Mouse (Mus musculus) spleen, postnatal 10 days (tissue): Measurements from ENCODE around the gene Rem1.

Experiments used
- DNase-seq, 2 experiments: peaks; one replicate each; pipeline ENCODE4 v3.0.0; 2021 to 2022; ENCODE audit warnings: low spot score in 2 of 2

Rem1 gene

DNA sequence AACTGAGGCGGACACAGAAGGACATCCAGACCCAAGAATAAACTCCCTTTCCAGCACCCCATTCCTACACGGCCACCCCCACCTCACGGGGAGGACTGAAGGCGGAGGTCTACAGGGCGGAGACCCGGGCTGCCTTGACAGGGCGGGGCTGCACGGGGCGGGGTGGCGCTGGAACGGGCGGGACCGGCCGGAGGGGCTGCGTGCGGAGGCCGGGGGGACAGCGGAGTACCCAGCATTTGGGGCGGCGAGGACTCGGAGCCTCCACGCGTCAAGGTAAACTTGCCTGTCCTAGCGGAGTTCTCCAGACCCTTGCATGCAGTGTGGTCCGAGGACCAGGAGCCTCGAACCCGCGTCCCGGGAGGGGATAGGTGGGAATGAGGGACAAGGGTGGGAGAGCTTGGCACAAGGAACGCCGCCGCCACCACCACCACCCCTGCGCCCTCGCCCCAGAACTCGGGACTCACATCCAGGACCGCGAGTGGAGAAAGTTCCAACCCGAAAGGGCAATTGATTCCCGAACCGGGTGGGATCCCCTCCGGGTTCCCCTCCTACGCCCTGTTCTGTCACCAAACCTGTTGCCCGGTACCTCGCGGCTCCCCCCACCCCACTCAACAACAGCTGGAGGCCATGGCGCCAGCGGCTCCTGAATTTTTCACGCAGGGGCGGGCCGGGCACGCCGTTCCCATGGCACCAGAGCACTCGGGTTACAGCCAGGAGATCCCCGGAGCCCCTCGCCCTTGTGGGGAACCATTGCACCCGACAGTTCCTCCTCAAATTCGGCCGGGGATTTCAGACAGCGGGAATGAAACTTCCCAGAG is at the start of gene Rem1:
Gene Rem1, plus strand, starts transcription at position 178 of the 818 bp plus-strand sequence.
- no peak for DNase-seq

DNA sequence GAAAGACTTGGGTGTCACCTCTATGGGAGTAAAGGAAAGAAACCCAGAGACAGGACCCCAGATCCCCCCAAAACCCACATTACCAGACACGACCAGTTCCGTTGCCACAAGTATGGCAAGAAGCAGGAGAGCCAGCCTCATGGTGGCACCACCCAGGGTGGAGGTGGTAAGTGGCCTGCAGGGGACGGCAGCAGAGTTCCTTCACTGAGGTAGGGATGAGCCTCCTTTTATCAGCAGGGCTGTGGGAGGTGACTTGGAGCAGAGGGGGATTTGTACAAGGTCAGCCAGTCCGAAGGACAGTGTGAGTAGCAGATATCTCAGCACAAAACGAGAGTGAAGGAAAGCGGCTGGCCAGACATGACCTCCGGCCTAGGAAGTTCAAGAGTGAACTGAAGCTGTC is 46.6 kb upstream of the Rem1 start, which contains the start of gene Defb19:
Gene Defb19, minus strand, starts transcription at position 206 of the 400 bp plus-strand sequence.
- DNase-seq, result no peak

DNA sequence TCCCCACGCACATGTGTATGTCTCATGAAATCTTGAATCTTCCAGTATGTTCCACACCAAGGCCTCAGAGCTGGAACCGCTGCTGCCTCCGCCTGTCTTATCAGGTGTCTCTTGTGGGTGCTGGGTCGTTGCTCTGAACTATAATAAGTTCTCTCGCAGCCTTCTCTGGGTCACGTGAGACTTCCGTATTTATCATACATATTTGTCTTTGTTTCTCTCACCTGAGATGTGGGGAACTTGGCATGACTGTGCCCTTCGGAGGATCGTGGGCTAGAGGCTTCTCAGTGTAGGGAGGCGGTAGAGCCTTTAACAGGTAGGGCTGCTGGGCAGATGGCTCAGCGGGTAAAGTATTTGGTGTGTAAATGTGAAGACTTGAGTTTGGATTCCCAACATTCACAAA is 46.1 kb upstream of the Rem1 start:
- DNase-seq, result no peak

DNA sequence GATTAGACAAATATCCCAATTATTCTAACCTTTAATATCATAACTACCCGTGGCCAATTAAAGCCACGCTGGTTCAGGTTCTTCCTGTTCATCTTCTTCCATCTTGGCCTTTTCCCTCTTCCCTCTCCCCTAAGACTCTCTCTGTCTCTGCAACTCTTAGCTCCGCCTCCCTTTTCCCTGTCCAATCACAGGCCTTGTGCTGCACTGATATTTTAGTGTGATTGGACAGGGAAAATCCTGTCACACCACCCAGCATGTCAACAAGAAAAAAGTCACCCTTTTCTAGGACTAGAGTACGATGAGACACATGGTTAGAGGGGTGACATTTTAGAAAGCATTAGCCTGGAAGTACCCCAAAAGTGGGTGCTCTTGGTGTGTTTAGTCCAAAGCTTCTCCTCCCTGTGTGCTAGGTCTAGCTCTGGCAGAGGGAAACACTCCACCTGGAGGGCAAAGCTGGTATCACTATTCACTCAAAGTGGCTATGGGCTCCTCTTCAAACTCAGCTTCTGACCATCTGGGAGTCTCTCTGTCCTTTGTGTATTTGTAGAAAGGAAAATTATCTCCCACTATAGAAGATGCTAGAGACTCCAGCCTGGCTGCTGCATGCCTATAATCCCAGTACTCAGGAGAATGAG is 39.7 kb upstream of the Rem1 start:
- peak in 1 of 2 experiments; percentile 22 for DNase-seq

DNA sequence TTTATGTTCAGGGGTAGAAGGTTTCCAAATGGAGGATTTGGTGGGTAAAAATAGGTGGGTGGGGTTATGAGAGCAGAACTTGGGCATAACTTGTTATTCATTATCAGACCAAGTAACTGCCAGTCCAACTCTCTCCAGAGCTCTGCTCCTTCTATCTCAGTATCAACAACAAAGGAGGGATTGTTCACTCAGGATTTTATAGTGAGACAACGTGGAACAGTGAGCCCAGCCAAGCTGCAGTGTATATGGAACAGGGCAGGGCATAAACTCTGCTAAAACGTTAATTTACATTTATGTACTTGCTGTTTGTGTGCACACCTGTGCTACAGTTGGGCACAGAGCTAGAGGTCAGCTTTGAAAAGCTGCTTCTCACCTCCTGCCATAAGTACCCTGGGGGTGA is 38.3 kb upstream of the Rem1 start:
- DNase-seq, result no peak

DNA sequence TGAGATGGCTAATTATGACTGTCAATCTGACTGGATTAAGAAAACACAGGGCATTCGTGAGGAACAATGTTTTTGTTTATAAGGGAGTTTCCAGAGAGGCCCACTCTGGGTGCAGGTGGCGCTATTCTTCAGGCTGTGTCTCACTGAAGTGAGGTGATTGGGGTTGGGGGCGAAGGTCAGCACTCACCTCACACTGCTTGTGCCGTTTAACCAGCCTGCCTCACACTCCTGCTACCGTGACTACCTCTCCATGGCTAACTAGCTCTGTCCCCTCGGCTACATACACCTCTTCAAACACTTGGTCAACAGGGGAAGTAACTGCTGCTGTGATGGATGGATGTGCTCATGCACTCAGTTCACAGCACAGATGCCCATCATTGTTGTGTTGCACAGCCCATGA is 37.7 kb upstream of the Rem1 start:
- no peak for DNase-seq

DNA sequence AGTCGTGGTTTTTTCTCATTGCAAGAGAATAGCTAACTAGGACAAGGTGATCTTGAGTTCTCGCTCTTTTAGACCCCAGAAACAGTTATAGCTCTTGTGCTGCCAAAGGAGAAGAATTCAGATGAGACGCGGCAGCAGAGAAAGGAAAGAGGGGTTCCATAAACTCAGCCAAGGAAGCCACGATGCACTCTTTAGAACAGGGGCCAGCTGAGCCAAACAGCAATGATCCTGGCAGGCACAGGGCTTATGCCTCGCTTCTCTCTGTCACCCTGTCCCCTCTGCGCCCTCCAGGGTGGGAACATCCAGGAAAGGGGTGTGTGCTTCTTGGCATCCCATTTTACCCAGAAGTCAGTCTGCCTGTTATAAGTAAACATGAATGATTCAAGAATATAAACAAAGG is 27.5 kb upstream of the Rem1 start, which contains the start of gene Defb45:
Gene Defb45, minus strand, starts transcription at position 101 of the 400 bp plus-strand sequence.
- DNase-seq, result no peak

DNA sequence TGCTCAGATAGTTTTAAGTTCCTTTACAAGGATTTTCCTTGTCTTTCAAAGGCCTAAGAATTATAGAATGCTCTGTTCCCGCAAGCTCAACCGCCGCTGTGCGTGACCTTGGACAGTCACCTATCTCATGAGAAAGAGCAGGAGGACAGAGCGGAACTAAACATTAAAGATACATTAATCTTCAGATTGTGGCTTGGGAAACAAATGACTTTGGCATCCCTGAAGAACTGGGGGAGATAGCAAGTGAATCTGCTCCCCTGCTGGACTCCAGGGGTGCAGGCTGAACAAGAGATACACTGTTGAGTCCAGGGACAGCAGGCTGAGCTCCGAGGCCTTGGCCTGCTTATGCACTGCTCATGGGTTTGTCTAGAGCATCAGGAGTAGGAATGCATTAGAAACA is 26.7 kb upstream of the Rem1 start:
- no peak for DNase-seq

DNA sequence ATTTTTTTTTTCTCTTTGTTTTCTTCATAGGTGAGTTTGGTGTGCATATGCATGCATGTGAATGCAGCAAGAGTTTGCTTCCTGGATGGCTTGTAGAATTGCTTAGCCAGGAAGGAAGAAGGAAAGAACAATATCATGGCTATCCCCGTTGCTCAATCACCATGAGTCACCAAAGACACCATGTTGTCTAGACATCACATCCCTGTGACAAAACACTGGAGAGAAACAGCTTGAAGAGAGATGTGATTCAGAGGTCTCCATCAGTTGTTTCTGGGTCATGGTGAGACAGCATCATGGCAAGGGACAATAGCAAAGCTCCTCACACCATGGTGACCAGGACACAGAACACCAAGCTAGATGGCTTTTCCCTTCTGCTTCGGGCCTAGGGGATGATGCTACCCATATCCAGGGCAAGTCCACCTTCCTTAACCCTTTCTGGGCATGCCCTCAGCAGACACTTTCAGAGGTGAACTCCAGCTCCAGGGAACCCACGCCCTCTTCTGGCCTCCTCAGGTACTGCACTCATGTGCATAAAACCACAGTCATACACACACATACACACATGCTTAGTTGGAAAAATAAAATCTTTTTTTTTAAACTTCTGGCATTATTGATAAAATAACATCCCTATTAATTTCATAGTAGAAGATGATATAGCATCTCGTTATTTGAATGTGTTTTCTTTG is 25.3 kb upstream of the Rem1 start:
- no peak for DNase-seq

DNA sequence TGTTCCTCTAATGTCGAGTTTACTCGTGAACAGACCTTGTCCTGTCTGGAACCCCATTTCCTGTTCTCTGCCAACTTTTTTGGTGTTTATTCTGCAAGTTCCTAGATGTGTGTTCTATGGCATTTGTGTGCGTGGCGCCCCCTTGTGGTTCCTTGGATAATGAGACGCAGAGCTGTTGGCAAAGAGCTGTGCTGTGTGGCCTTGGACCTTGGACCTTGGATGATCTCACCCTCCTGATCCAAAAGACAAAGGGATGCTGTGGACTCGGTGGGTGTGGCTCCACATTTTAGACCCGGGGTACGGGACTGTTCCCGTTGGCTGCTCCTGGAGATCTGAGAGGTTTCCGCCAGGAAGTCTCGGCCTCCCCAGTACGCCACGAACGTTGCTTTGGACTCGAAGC is 22.7 kb upstream of the Rem1 start, which contains the start of gene Defb36:
Gene Defb36, plus strand, starts transcription at position 271 of the 400 bp plus-strand sequence.
- peak in 1 of 2 experiments; percentile 51 for DNase-seq

DNA sequence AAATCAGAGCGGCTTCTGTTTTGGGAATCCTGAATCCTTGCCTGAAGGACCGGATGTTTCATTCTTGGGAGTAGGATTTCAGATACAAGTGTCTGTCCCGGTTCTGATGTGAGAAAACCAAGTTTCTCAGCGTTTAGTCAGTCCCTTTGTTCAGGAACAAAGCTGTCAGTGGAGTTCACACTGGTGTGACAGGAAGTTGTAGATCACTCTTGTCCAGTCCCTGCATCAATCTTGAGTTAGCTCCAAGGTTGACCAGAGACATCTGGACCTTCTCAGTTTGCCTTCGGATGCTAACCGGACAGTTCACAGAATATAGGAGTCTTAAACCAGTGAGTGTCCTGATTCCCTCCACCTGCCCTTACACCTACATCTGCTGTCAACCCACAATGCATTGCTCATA is 19.0 kb upstream of the Rem1 start:
- DNase-seq, result no peak

DNA sequence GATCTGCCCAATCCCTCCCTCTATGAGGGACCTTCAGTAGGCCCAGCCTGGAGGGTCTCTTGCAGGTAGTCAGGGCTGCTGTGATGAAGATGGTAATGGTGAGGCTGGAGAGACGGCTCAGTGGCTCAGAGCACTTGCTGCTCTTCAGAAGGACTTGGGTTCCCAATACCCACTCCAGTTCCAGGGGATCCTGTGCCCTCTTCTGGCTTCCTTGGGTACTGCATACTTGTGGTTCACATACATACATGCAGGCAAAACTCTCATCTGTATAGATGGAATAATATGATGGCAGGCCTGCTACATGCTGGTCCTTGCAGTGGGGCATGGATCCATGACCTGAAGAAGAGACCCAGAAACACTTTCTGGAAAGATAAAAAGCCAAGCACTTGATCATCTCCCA is 18.0 kb upstream of the Rem1 start:
- no peak for DNase-seq

DNA sequence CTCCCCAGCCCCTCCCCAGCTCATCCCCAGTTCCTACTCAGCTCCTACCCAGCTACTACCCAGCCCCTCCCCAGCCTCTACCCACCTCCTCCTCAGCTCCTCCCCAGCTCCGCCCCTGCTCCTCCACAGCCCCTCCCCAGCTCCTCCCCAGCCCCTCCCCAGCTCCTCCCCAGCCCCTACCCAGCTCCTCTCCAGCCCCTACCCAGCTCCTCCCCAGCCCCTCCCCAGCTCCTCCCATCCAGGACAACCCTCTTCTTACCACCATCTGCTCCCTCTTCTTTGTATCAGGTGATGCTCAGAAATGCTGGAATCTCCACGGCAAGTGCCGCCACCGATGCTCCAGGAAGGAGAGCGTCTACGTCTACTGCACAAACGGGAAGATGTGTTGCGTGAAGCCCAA is 14.6 kb upstream of the Rem1 start:
- no peak for DNase-seq

DNA sequence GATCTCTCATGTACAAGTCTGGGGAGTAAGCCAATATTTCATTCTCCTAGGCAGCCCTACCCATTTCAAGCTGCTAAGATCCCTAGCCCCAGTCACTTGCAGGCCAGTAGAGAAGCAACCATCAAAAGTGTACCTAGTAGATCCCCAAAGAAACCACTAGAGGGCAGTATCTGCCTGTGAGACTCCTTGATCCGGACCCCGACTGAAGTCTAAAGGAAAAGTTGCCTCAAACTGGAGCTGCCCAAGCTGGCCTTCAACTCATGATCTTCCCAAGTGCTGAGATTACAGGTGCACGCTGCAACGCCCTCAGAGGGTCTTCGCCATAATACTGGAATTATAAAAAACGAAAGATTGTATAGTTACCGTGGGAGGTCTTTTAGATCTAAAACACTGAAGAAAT is 11.2 kb upstream of the Rem1 start:
- peak in 1 of 2 experiments; percentile 36 for DNase-seq

DNA sequence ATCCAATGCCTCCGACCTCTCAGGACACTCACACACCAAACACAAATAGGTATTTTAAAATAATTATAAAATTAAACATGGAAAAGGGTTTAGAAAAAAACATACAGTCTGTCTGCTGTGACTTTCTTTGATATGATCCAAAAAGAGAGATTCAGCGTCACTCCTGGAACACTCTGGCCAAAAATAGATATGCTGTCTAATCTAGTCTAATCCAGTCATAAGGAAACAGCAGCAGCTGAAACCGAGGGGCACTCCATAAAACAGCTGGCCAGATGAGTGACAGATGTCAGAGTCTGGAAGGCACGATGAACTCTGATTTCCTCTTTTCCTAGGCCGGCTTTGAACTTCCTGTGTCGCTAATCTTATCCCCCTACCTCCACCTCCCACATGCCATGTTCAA is 10.3 kb upstream of the Rem1 start:
- DNase-seq, result no peak

DNA sequence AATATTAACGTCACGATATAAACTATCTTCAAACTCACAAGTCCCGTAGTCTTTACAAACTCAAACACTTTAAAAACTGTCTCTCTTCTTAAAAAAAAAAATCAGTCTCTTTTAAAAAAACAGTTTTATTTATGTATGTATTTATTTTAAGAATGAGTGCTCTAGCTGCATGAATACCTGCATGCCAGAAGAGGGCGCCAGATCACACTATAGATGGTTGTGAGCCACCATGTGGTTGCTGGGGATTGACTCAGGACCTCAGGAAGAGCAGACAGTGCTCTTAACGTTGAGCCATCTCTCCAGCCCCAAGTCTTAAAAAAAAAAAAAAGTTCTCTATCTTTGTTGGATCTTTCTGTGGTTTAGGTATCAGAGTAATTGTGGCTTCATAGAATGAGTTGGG is 9.4 kb upstream of the Rem1 start:
- peak in 1 of 2 experiments; percentile 45 for DNase-seq

DNA sequence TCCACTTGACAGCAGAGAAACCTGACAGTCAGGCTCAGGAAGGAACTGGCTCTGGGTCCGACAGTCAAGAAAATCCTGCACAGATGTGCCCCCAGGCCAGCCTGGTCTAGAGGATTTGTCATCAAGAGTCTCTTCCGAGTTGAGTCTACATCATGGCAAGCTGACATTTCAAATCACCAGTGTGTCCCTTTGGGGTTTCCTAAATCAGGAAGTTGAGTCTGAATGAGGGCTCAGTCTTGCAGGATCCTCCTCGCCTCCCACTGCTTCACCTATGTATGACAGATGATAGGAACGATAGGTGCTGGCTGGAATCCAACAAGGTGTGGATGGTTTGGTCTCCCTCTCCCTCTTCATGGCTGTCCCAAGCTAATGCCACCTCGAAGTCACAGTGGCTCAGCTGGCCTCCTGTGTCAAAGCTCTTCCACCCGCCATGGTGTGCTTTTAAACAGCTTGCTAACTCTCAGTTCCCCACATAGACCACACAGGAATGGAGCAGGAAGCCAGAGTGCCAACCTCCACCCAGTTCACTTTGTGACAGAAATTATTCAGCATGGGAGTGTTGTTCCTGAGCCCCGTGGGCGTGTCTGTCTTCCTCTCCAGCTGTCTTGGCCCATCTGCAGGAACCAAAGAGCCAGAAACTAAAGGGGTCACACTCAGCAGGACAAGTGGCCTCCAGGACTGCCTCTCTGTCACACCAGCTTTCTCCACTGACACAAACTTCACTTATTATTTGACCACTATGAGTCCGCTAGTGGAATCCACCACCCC is 6.2 kb upstream of the Rem1 start:
- no peak for DNase-seq

DNA sequence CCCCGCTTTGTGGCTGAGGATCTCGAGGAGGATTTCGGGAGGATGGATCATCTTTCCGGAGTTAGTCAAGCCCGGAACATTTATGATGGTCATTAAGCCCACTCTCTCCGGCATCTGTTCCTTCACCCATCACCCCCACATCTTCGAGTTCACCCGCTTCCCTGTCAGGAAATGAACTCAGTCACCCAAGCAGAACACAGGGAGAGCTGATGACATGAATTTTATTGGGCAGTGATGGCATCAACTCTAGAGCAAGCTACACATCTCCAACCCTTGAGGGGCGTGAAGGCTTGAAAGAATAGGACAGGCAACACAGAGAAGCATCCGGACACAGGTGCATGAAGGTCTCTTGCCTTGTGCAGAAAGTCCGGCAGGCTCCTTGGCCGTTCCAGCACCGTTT is 4.6 kb upstream of the Rem1 start:
- no peak for DNase-seq

DNA sequence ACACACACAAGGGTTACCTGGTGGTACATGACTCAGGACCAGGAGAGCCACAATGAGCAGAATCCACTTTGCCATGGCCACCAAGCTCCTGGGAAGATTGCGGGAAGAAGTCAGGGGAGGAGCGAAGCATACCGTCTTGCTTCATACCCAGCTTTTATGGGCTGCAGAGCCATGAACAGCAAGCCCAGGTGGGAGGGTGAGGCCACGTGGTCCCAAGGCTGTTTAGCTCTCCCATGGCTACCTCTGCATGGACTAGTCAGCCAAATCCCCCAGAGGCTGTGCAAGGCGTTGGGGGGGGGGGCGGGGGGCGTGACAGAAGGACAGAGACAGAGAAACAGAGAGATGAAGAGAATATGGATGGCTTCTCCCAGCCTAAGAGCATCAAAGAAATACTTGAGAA is 3.8 kb upstream of the Rem1 start, which contains the start of gene Defb25:
Gene Defb25, minus strand, starts transcription at position 101 of the 400 bp plus-strand sequence.
- no peak for DNase-seq

DNA sequence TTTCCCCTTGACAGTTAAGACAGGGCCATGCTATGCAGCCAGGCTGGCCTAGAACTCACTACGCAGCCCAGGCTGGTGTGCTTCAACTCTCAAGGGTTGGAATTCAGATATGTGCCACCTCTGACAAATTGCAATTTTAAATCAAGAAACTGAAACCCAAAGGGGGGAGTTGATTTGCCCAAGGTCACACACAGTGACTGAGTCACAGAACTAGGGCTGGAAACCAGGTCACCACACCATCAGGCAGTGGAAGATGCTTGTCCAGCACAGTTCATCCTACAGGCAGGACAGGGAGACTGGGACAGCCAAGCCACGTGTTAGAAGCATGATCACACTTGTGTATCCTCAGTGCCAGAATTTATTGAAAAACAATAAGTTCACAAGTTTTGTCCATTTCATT is 2.2 kb upstream of the Rem1 start:
- DNase-seq, result no peak

DNA sequence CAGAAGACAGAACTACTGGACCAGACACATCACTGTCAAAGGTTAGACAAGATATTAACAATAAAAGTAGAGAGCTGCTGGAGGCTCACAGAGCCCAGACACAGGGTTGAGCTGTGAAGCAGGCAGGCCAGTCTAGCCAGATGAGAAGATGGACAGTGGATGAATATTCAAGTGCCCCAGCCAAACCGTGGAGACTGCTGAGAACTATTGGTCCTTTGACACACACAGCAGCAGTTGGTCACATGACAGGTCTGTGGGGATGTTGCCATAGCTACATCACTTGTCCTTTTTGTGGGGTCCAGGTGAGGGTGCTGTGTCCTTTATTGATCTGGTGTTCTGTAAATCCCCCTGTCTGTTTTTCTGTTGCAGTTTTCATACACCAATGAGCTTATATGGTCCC is 1.5 kb upstream of the Rem1 start:
- no peak for DNase-seq

DNA sequence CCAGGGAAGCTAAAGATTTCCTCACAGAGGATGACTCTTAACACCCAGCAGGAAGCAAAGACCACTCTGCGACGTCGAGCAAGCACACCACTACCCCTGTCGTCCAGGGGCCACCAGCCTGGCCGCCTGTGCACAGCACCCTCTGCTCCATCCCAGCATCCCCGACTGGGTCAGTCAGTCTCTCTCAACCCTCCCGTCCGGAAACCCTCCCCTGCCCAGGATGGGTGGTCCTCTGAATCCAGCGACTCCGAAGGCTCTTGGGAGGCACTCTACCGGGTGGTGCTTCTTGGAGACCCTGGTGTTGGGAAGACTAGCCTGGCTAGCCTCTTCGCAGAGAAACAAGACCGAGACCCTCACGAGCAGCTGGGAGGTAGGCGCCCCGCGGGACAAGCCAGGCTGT is 1.3 kb downstream of the Rem1 start:
- no peak for DNase-seq
